Mouse (Mus musculus): ENCODE measurements around the gene Slc1a2.

DNA sequence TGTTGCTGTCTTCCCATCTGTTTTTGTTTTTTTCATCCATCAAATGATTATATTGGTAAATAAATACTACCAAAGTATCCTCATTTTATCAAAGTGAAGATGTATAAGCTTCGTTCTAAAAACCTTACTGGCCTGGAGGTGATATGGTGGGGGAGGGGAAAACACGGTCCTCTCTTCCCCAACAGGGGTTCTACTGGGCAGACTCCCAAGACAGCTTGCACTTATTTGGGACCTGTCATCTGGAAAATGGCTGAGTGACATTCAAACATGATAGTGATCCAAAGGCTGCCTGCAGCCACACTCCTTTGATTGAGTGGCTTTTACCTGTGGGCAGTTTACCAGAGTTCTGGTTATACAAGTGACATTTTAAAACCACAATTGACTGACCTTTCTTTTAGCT is 76.6 kb downstream of the Slc1a2 start:
- TF ChIP-seq CTCF (IDR thresholded peaks at IDR 0.05; ENCODE audit: control insufficient read depth, insufficient read depth, insufficient read length) (no peak), MAX (IDR thresholded peaks at IDR 0.05) (no peak), USF1 (IDR thresholded peaks at IDR 0.05; ENCODE audit: low read depth) (no peak), CEBPB (IDR thresholded peaks at IDR 0.05; ENCODE audit: low read depth) (no peak)
